Mouse (Mus musculus) left cerebral cortex, postnatal 14 days (tissue): ENCODE results near the gene Psd4. TPM values are rescaled to one million over a fixed set of nuclear protein-coding genes. Genes with fewer than 3 reads are reported as not detected.
A peak's percentile ranks its signal among the peaks of the same experiment; 100 is the strongest.

Experiments
- DNase-seq, 2 experiments: peaks; one replicate each; pipeline ENCODE4 v3.0.0; 2021 to 2022; ENCODE audit warnings: low spot score in 2 of 2, mixed read lengths in 1 of 2
- intact Hi-C: fragments of 180-260 bp; cut with DNase I; formaldehyde crosslinking; loops from one replicate; pipeline ENCODE4 v1.15.1; 2025
- total RNA-seq, 2 experiments: library from RNA; stranded (reverse); gene quantifications; 2 replicates each; pipeline ENCODE4 v1.2.3; 2021

The Psd4 gene
- total RNA-seq, 2 experiments from 2014 or later: 0.99 to 2.2 TPM

DNA sequence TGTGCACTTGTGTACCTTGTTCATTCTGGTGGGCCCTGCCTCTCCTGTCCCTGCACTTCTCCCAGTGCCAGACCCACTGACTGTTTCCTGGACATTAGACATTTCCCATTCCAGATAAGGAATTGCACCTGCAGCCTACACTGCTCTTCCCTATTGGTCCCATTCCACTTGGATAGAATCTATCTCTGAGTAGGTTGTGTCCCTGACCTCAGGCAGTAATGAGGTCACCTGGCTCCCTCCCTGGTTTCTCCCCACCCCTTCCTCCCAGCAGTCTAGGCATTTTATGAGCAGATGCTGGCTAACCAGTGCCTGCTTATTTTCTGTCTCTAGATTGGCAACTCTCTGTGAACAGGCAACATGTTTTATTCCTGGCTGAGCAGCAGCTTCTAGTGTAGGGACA, 17.0 kb downstream of the Psd4 start:
- intact Hi-C loops: no loop called here
- no peak for DNase-seq

DNA sequence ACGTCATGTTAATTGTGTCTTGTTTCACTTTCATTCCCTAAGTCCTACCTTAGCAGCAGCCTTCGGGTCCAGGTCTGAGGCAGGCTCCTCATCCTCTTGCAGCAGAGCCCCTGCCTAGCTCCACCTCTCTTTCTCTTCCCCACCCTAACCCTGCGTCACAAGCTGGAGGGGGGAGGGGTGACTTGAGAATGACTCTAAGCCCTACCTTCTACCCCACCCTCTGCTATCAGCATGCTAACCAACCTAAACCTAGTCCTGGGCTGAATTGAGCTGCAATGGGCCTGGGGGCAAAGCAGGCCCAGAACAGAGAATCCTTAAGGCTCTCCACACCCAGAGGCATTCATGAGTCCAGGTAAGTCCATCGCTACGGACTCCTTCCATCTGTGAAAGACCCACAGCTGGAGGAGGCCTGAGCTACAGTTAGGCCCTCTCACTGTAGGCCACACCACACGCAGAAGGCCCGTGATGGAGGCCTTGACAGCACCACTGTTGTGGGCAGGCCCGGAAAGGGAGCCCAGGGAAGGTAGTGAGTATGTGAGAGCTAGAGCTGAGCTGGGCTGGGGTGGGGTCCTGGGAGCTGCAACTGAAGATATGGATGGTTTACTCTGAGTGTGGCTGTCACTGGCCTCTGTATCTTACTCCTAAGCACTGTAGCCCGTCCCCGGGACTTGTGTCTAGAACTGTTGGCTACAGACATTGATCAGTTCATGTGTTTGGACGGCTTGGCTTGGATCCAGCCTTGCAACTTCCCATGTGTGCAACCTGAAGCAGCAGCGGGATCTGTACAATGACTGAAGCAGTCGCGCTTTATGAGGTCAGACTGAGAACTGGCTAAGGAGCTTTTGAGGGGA, 18.0 kb downstream of the Psd4 start:
- intact Hi-C loops: no loop called here
- no peak for DNase-seq

GRCm38 (mm10) chr2:24386158-24386963, 19.0 kb downstream of the Psd4 start:
- no peak for DNase-seq
- intact Hi-C loops: no loop called here

GRCm38 (mm10) chr2:24386964-24387320, 19.6 kb downstream of the Psd4 start:
- DNase-seq: no peak
- intact Hi-C loops: no loop called here

DNA sequence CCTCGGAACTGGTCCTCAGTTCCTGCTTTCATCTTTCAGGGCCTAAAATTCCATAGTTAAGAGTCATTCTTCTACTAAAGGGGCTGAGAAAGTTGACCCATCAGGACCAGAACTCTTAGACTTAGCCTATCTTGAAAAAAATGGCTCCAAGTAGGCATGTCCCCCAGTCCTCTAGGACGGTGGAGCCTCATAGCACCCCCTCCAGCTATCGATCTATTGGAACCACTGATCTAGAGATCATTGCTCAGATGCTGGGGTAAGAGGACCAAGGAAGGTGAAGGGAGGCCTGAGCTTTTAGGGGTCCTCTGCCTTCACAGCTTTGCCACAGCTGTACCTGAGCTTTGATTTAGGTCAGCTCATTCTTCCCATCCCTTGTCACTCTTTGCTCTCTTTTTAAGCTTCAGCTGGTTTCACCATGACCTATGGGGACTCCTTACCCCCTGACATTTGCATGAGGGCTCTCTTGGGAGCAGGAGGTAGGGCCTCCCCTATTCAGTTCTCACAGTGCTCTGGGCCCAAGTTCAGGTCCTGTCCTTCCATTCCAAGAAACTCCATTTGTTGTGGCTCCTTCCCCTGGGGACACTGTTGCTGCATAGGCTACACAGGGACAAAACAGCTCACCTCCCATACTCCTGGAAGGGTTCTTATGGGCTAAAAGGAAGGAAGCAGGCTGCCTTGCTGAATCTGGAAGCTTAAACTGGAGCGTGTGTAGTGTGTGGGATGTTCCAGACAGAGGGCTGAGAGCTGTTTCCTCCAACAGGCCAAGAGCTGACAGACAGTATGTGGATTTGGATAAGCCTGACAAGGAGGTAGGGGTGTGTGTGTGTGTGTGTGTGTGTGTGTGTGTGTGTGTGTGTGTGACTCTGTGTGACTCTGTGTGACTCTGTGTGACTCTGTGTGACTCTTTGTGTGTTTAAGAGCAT, 20.2 kb downstream of the Psd4 start:
- DNase-seq: peak; percentile 56 to 74
- intact Hi-C loops: no loop called here

DNA sequence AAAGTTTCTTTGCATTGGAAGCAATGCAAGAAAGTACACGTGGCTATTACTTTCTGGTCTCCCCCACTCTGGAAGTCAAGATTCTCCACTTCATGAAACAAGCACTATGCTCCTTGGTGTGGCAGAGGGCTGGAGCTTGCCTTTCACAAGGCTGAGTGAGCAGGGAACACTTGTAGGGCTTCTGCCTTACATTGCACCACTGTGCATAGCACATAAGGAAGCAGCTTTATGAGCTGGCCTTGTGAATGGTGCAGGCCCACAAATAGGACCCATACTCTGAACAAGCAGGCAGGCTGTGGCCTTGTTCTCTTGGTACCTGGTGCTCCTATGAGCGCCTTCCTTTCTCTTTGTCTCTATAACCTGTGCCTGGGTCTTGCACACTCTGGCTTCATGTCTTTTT, 25.9 kb downstream of the Psd4 start:
- intact Hi-C loops: no loop called here
- no peak for DNase-seq

DNA sequence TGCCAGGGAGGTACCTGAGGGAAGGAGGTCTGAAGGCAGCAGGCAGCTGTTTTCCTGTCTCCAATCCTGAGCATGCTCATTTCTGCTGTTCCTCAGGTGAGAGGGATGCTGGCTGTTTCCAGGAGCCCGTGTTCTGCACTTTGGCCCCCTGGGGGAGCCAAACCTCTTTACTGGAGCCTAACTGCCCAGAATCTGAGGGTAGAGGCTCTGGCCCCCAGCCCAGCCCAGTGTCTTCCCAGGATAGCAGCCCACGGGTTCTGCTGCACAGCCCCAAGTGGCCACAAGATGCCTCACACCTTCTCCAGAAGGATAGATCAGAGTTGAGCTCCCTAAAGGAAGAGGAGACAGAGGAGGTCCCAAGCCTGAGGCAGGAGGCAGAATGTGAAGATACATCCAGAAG, 29.7 kb downstream of the Psd4 start:
- intact Hi-C loops: no loop called here
- DNase-seq: no peak

GRCm38 (mm10) chr2:24400711-24401110, 33.3 kb downstream of the Psd4 start:
- no peak for DNase-seq
- intact Hi-C loops: loop anchor here (10.0 kb wide), 1 partner anchor 354 kb away; no protein-coding TSS in a partner anchor

GRCm38 (mm10) chr2:24405345-24406012, 38.1 kb downstream of the Psd4 start:
- intact Hi-C loops: loop anchor here (2.0 to 10.0 kb wide), 3 partner anchors 49 to 349 kb away; no protein-coding TSS in a partner anchor
- DNase-seq: peak; percentile 52 to 69

GRCm38 (mm10) chr2:24407701-24408485, 40.5 kb downstream of the Psd4 start:
- peak in 1 of 2 experiments; percentile 20 for DNase-seq
- intact Hi-C loops: loop anchor here (5.0 to 10.0 kb wide), 2 partner anchors 111 to 347 kb away; no protein-coding TSS in a partner anchor

DNA sequence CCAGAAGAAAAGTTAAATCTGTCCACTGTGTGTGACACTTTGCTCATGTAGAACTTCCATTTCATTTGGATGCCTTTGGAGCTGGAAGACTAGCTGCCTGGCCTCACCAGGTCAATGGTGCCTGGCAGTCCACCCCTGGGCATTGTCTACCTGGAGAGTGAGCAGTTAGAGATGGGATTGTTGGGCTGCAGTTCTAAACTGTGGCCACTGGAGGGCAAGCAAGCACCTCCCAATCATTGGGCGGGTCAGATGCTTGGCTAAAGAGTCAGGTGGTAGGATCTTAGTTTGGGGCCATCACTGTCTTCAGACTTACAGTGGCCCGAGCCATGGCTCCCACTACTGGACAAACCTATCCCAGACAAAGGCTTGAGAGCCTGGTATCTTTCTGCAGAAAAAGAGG, 41.8 kb downstream of the Psd4 start:
- intact Hi-C loops: loop anchor here (1.0 to 10.0 kb wide), 3 partner anchors 112 to 346 kb away; no protein-coding TSS in a partner anchor
- peak; percentile 39 to 71 for DNase-seq

DNA sequence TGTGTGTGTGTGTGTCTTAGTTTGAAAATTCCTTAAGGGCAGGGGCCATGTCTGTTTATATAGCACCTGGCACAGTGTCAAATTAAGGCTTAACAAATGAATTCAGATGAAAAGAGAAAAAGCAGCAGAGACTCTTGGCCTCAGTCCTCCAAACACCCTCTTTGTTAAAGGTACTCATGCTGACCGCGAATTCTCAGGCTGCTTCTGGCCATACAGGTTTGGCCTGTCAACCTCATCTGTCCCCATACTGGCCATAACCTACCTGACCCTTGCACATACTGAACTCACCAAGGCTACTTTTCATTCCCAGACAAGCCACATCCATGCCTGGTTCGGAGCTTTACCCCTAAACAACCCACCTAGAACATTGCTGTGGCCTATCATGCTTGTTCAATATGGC, 45.8 kb downstream of the Psd4 start:
- intact Hi-C loops: no loop called here

DNA sequence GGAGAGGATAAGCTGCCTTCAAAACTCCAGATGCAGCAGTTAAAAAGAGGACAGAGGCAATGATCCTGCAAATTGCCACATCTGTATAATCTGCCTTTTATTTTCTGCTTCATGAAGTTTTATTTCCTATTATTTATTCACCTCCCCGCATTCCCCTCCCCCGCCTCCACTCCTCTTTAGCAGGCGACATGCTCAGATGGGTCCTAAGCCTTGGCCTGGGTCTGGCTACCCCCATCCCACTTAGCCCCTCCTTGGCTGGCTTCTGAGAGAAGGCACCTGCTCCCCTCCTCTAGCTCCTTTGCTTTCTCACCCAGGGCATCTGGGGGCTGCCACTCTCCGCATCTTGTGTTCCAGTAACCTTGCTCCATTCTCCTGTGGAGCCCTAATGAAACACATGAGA, 46.3 kb downstream of the Psd4 start:
- intact Hi-C loops: no loop called here
- DNase-seq: no peak

More for the DNA sequence above, 45.8 kb downstream of the Psd4 start:
- no peak for DNase-seq

GRCm38 (mm10) chr2:24416668-24417067, 49.3 kb downstream of the Psd4 start:
- intact Hi-C loops: no loop called here
- no peak for DNase-seq

DNA sequence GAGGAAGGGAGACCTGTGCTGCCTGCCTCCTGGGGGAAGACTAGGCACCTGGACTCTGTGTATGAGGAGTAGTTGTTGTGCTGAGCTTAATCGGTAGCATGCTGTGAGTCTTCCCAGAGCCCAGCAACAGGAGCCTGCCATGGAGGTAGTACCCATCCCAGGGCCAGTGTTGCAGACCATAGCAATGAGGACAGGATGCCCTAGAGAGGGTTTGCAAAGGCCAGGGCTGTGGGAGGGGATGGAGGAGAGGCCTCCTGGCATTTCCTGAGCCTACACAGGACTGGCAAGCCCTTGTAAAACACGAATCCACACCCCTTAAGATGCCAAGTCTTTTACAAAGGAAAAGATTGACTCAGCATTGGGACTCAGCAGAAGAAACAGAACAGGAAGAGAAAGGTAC, 49.7 kb downstream of the Psd4 start:
- intact Hi-C loops: no loop called here
- DNase-seq: no peak

DNA sequence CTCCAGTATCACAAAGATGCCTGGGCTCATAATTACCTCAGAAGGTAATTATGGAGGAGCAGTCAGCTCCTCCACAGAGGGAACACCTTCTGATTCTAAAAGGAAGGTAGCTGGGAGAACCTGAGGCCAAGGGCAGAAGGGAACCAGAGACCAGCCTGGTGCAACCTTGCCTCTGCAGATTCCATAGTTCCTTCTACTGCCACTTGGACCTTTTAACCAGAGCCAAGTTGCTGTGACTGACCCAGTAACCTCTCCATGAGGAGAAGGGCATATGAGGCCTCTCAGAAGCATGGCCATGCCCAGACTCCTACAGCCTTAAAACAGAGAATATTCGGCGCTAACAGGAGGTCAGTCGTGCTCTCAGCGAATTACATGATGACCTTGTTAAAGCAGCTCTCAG, 50.2 kb downstream of the Psd4 start:
- intact Hi-C loops: no loop called here

DNA sequence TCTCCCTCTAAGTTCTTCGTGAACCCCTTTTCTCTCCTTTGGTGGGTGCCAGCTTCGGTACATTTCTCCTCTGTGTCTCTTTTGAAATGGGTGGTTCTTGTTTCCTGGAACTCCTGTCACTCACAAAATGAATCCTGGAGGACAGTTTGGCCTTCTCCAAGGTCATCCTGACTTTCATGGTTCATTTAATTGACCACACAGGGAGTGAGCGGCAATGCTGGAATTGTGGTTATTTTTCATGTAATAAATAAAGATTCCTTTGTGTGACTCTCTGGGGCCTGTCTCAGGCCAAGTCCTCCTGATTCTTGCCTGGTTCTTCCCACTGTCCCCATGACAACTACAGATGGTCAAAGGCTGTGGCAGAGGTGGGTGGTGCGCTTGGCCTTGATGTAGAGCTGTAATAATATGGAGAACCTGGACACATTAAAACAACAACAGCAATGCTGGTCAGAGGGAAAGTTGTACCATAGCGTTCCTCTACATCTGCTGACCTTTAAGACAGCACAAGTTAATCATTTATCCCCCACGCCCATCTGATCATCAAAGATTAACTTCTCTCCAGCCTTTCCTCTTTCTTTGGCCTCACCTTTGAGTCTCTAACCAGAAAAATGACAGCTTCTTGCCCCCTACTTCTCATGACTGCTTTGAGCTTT, 54.0 kb downstream of the Psd4 start:
- DNase-seq: no peak
- intact Hi-C loops: no loop called here

More for the DNA sequence above, 50.2 kb downstream of the Psd4 start:
- no peak for DNase-seq

GRCm38 (mm10) chr2:24422815-24423214, 55.4 kb downstream of the Psd4 start:
- no peak for DNase-seq
- intact Hi-C loops: no loop called here
